In the genomic region with DNA sequence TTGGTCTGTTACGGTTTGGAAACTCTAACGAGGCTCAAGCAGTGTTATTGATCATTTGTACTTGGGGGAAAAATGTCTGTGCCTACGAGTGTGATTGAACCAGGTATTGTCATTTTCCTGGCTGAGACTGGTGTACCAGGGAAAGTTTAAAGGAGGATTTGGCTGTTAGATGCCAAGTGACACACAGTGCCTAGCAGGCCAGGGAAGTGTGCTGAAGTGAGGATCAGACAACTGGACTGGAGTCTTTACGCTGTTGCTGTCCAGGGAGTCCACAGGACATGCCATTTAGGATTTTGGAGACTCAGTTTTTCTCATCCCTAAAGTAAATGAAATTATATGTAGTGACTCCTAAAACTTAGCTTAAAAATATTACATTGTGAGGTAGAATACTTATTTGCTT, we compare ENCODE assay signal across 12 mouse cellular contexts.
DNase-seq lines count a peak whose midpoint lies in the region; ATAC-seq and TF ChIP-seq lines count a peak whose summit lies in the region.
"Had no signal": no experiment of that assay in that cellular context is flagged by ENCODE, and none has a peak within 500 bp of the region (broad histone marks: within the 10 kb centered on the region; RNA-seq: fewer than 3 reads in every experiment).

No protein-coding gene starts in this region.

- no peaks in the 10 kb centered on the region for H3K9me3 ChIP-seq in lung, postnatal 0 days (ENCODE audit: low read length)
- no peaks in the 10 kb centered on the region for H3K9me3 ChIP-seq in limb, embryonic 14.5 days (ENCODE audit: control insufficient read depth, low read length)
- H3K9me3 ChIP-seq: forebrain, embryonic 13.5 days; midbrain, embryonic 12.5 days; neural tube, embryonic 15.5 days had no signal

- H3K4me2 ChIP-seq in lung, postnatal 0 days (replicated peaks; ENCODE audit: low read depth, low read length): peak overlapping the region; percentile 54; the same call in 1 of the 2 replicates
- peak overlapping the region; percentile 47; the same call in 1 of the 2 replicates for H3K4me2 ChIP-seq in limb, embryonic 14.5 days (replicated peaks; ENCODE audit: low read depth, low read length, severe bottlenecking)
- H3K4me2 ChIP-seq: forebrain, embryonic 13.5 days; midbrain, embryonic 12.5 days; neural tube, embryonic 15.5 days had no signal

- TF ChIP-seq CTCF in kidney, adult 2 months (conservative IDR thresholded peaks at IDR 0.05; ENCODE audit: insufficient read depth, insufficient read length, low read depth, low read length): no peak
- no peak for TF ChIP-seq CTCF in lung, postnatal 0 days (IDR thresholded peaks at IDR 0.05)

- 92% methylated on average over 4 of the region's 4 CpGs for WGBS in kidney, adult 2 months
- WGBS in lung, postnatal 0 days: 82% methylated on average over 4 of the region's 4 CpGs
- WGBS in limb, embryonic 14.5 days: 69% methylated on average over 4 of the region's 4 CpGs

- no peaks in the 10 kb centered on the region for H3K4me1 ChIP-seq in kidney, adult 2 months (ENCODE audit: control insufficient read depth, insufficient read depth, low read length)
- H3K4me1 ChIP-seq in lung, postnatal 0 days (ENCODE audit: insufficient read depth, low read depth, low read length): peaks cover 3% of the 10 kb centered on the region; the same call in 1 of the 2 replicates
- H3K4me1 ChIP-seq in limb, embryonic 14.5 days (ENCODE audit: control insufficient read depth, insufficient read depth, low read length): peaks cover 39% of the 10 kb centered on the region

- no peak for TF ChIP-seq POLR2A in kidney, adult 2 months (IDR thresholded peaks at IDR 0.05; ENCODE audit: low read depth, low read length)
- no peak for TF ChIP-seq POLR2A in limb, embryonic 14.5 days (IDR thresholded peaks at IDR 0.05; ENCODE audit: borderline replicate concordance, extremely low read depth, insufficient read depth, insufficient read length)

- TF ChIP-seq EP300 in lung, postnatal 0 days (IDR thresholded peaks at IDR 0.05): no peak

- H3K27ac ChIP-seq in kidney, adult 2 months (ENCODE audit: insufficient read depth, low read depth, low read length): peak overlapping the region; percentile 12; the same call in 1 of the 2 replicates
- no peak overlapping the region for H3K27ac ChIP-seq in lung, postnatal 0 days (ENCODE audit: low read length)
- no peak overlapping the region for H3K27ac ChIP-seq in limb, embryonic 14.5 days (replicated peaks; ENCODE audit: low read depth, low read length)
- H3K27ac ChIP-seq: forebrain, embryonic 13.5 days; midbrain, embryonic 12.5 days; neural tube, embryonic 15.5 days had no signal

- no peak overlapping the region for H3K9ac ChIP-seq in lung, postnatal 0 days (replicated peaks; ENCODE audit: low read depth)
- no peak overlapping the region for H3K9ac ChIP-seq in limb, embryonic 14.5 days (ENCODE audit: low read depth, low read length, severe bottlenecking)
- H3K9ac ChIP-seq: forebrain, embryonic 13.5 days; midbrain, embryonic 12.5 days; neural tube, embryonic 15.5 days had no signal

- no peak overlapping the region for H3K4me3 ChIP-seq in kidney, adult 2 months (ENCODE audit: insufficient read depth, low read depth, low read length)
- peak overlapping the region; percentile 18; the same call in 1 of the 2 replicates for H3K4me3 ChIP-seq in lung, postnatal 0 days (ENCODE audit: low read depth, low read length)
- no peak overlapping the region; the same call in 1 of the 2 replicates for H3K4me3 ChIP-seq in limb, embryonic 14.5 days (replicated peaks; ENCODE audit: low read length)
- H3K4me3 ChIP-seq: forebrain, embryonic 13.5 days; midbrain, embryonic 12.5 days; neural tube, embryonic 15.5 days had no signal

- no peak for ATAC-seq in lung, postnatal 0 days
- no peak for ATAC-seq in limb, embryonic 14.5 days (ENCODE audit: low FRiP score, low read depth)
- no peak for ATAC-seq in megakaryocyte progenitor cell, adult 5-6 weeks (replicated peaks; ENCODE audit: poor library complexity)
- ATAC-seq: forebrain, embryonic 13.5 days had no signal

- no peaks in the 10 kb centered on the region for H3K27me3 ChIP-seq in kidney, adult 2 months (replicated peaks; ENCODE audit: control insufficient read depth, insufficient read depth, low read length)
- no peaks in the 10 kb centered on the region for H3K27me3 ChIP-seq in lung, postnatal 0 days (replicated peaks; ENCODE audit: insufficient read depth, low read length)
- H3K27me3 ChIP-seq in limb, embryonic 14.5 days (ENCODE audit: control insufficient read depth, insufficient read depth, low read length): no peaks in the 10 kb centered on the region
- H3K27me3 ChIP-seq: forebrain, embryonic 13.5 days; neural tube, embryonic 15.5 days had no signal

- DNase-seq in kidney, adult 2 months: no peak
- DNase-seq in kidney, postnatal 25 days: no peak
- no peak for DNase-seq in lung, postnatal 0 days (ENCODE audit: low spot score)
- no peak for DNase-seq in lung, postnatal 14 days
- no peak for DNase-seq in limb, embryonic 14.5 days (ENCODE audit: low spot score)
- no peak for DNase-seq in gastrocnemius, adult 8-10 months (ENCODE audit: low spot score in 2 of 2)
- DNase-seq: cerebellum, adult 8-10 months; right cerebral cortex, postnatal 25 days had no signal

- no peaks in the 10 kb centered on the region for H3K36me3 ChIP-seq in kidney, adult 2 months (ENCODE audit: control insufficient read depth, insufficient read depth, low read length)
- no peaks in the 10 kb centered on the region for H3K36me3 ChIP-seq in lung, postnatal 0 days (ENCODE audit: insufficient read depth, low read length)
- H3K36me3 ChIP-seq in limb, embryonic 14.5 days (ENCODE audit: control insufficient read depth, insufficient read depth, low read length): no peaks in the 10 kb centered on the region; the same call in 1 of the 2 replicates
- H3K36me3 ChIP-seq: midbrain, embryonic 12.5 days; neural tube, embryonic 15.5 days had no signal
